Mouse (Mus musculus) intestine, embryonic 14.5 days (tissue): ENCODE results near the gene B430218F22Rik. TPM values are rescaled to one million over a fixed set of nuclear protein-coding genes. Genes with fewer than 3 reads are reported as not detected.
A peak's percentile ranks its signal among the peaks of the same experiment; 100 is the strongest.
"Not testable (repeated sequence)": the region's sequence is repeated elsewhere in the genome, so short reads cannot be mapped to it uniquely, and the experiment has no call there.

Experiments used
- ATAC-seq: fragments of 200-750 bp; cut with Nextera tagmentation; replicated peaks from 2 replicates; pipeline ENCODE4 v1.8.0; 2017; ENCODE audit warnings: low read depth, moderate number of reproducible peaks, moderate TSS enrichment, moderate library complexity; ENCODE audit not compliant: low FRiP score, low TSS enrichment
- DNase-seq: peaks from one replicate; pipeline ENCODE4 v3.0.0-alpha.2; 2018; ENCODE audit warnings: low spot score
- H3K27ac ChIP-seq: fragments of 300-500 bp; sonication (generic); 2 replicates; pipeline ENCODE4 v1.5.1; 2014; ENCODE audit warnings: low read depth, mild to moderate bottlenecking, control low read depth
- H3K27me3 ChIP-seq: fragments of 300-500 bp; sonication (generic); replicated peaks from 2 replicates; pipeline ENCODE4 v1.6.1; 2014; ENCODE audit warnings: low read length, control low read depth; ENCODE audit not compliant: control insufficient read depth, insufficient read depth
- H3K36me3 ChIP-seq: fragments of 300-500 bp; sonication (generic); 2 replicates; pipeline ENCODE4 v1.6.1; 2014; ENCODE audit warnings: low read length, control low read depth; ENCODE audit not compliant: control insufficient read depth, insufficient read depth
- H3K4me1 ChIP-seq: fragments of 300-500 bp; sonication (generic); replicated peaks from 2 replicates; pipeline ENCODE4 v1.6.1; 2014; ENCODE audit warnings: low read length, control low read depth, mixed read lengths; ENCODE audit not compliant: control insufficient read depth, insufficient read depth
- H3K4me2 ChIP-seq: fragments of 300-500 bp; sonication (generic); 2 replicates; pipeline ENCODE4 v1.6.1; 2014; ENCODE audit warnings: low read length
- H3K4me3 ChIP-seq: fragments of 300-500 bp; sonication (generic); 2 replicates; pipeline ENCODE4 v1.5.1; 2014; ENCODE audit warnings: low read depth, low read length, control low read depth, mixed read lengths
- H3K9ac ChIP-seq: fragments of 300-500 bp; sonication (generic); 2 replicates; pipeline ENCODE4 v1.6.1; 2014; ENCODE audit warnings: mild to moderate bottlenecking, low read length
- H3K9me3 ChIP-seq: fragments of 300-500 bp; sonication (generic); 2 replicates; pipeline ENCODE4 v1.6.1; 2016; ENCODE audit warnings: low read length, control low read depth; ENCODE audit not compliant: control insufficient read depth
- WGBS: fragments of 180-500 bp; shearing (Covaris S2); extraction: QIAGEN DNeasy Blood & Tissue Kit; methylation state at CpG from one replicate; pipeline ENCODE4 v1.1.7; 2014; 5-methylcytosine and 5-hydroxymethylcytosine counted together
- polyA plus RNA-seq: library from polyadenylated mRNA; unstranded; fragments of >200 nt; fragmentation: Nextera tagmentation; extraction: Ambion mirVana; gene quantifications from 2 replicates; pipeline ENCODE4 v1.2.1, GENCODE M21; 2014

The B430218F22Rik gene
- polyA plus RNA-seq = 0.24 and 0.76 TPM in 2 replicates

DNA sequence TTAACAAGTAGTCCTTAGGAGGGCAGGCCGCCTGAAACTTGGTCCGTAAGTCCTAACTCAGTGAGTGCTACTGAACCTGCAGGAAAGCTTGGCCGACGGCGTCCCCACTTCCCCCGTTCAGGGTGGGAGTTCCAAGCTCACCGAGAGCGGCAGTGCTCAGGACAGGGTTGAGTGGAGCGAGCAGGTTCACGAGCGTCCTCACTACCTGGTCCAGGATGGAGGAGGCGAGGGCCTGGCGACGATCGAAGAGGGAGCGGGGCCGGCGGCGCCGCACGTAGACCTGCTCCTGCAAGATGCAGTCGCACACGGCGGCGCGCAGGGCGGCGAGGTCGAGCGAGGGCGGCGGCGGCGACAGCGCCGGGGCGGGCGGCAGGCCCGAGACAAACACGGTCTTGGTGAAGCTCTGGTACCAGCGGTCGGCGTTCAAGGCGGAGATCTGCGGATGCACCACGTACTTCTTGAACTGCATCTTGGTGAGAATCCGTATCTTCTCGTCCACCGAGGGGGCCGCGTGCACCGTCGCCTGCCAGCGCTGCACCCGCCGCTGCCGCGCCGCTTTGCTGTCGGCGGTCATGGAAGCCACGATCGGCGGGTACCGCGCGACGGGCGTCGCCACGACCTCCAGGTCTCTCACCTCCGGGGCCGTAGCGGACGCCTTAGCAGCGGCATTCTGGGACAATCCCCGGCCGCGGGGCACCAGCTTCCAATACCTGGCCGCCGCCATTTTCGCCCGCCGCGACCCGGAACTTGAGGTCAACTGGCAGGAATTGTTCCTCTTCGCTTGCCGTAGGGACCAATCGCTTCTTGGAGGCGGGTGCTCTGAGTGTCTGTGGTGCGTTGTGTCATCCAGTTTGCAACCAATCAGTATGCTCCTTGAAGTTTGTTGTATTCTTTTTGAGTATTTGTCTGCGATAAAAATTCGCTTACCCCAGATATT lies at the start of gene B430218F22Rik, which contains the start of gene Mrps30:
Gene B430218F22Rik, plus strand, starts transcription at position 120 of the 937 bp plus-strand sequence.
Gene Mrps30, minus strand, starts transcription at position 742 of the 937 bp plus-strand sequence.
- under 1% methylated on average over 91 of the region's 93 CpGs for WGBS
- H3K9ac ChIP-seq = peak within 1 kb of the TSS; percentile 76
- H3K4me2 ChIP-seq = peak within 1 kb of the TSS; percentile 82
- peaks cover 9% of the 10 kb centered on the region for H3K4me1 ChIP-seq
- H3K36me3 ChIP-seq = peaks cover 34% of the 10 kb centered on the region
- peak within 1 kb of the TSS; percentile 71 for H3K27ac ChIP-seq
- H3K4me3 ChIP-seq = peak within 1 kb of the TSS; percentile 98
- H3K9me3 ChIP-seq = no peaks in the 10 kb centered on the region
- DNase-seq (peak; percentile 98), ATAC-seq (peak; percentile 97)
- H3K27me3 ChIP-seq = no peaks in the 10 kb centered on the region

DNA sequence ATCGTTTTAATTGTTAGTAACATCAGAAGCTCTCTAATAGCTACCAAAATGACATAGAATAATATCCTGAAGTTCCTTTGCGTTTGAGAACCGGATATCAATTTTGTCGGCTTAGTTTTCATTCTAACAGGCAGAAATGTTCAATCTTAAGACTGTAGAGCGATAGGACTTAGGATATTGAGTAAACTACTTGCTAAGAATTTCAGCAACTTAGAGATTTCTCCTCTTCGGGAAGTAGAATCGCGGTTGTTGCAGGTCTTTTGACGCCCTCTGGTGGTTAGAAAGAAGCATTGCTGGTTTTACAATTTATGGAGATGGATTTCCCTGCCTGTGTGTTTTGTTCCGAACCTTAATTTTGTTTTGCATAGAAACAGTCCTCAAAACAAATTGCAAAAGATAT lies 36.2 kb upstream of the B430218F22Rik start:
- DNase-seq (no peak), ATAC-seq (no peak)
- H3K4me3 ChIP-seq = no peak overlapping the region
- no peaks in the 10 kb centered on the region for H3K9me3 ChIP-seq
- H3K4me1 ChIP-seq = no peaks in the 10 kb centered on the region
- no peak overlapping the region for H3K9ac ChIP-seq
- H3K36me3 ChIP-seq = no peaks in the 10 kb centered on the region
- no peaks in the 10 kb centered on the region for H3K27me3 ChIP-seq
- 20% methylated on average over 10 of the region's 10 CpGs for WGBS
- no peak overlapping the region for H3K27ac ChIP-seq
- no peak overlapping the region for H3K4me2 ChIP-seq

DNA sequence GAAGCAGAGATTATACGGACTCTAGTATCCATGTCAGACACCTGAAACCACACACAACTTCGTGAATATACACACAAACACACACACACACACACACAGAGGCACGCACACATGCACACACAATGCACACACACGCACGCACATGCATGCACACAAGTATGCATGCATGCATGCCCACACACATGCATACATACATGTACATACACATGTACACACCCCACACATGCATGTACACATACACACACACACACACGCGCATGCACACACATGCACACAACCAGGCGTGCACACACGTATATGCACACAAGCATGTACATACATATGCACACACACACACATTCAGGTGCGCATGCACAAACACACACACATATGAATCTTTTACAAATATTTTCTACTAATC lies 35.6 kb upstream of the B430218F22Rik start:
- ATAC-seq (no peak), DNase-seq (no peak)
- Histone ChIP-seq H3K4me3 (no peak overlapping the region), H3K9ac (no peak overlapping the region), H3K27ac (no peak overlapping the region), H3K4me1 (no peaks in the 10 kb centered on the region), H3K4me2 (no peak overlapping the region), H3K27me3 (no peaks in the 10 kb centered on the region), H3K36me3 (no peaks in the 10 kb centered on the region), H3K9me3 (no peaks in the 10 kb centered on the region)
- WGBS = 88% methylated on average over 10 of the region's 10 CpGs

DNA sequence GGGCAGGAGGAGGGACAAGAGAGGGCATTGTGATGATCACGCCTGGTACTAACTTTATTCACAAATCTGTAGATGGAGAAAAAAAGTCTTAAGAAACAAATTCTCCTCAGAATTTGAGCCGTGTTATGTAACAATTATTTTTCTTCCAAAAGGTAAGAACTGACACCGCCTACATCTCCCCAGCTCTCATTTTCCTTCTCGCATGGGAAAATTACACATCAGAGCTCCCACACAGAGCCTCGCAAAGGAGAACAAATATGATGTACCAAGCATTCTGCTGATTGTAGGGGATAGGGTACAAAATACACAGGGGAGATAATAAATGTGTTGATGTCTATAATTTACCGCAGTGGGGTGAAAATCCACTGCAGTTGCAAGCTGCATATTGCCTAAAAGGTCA lies 23.1 kb upstream of the B430218F22Rik start:
- no peak overlapping the region for H3K9ac ChIP-seq
- no peak overlapping the region for H3K4me3 ChIP-seq
- DNase-seq (no peak), ATAC-seq (no peak)
- H3K36me3 ChIP-seq = no peaks in the 10 kb centered on the region
- no peaks in the 10 kb centered on the region for H3K9me3 ChIP-seq
- no peaks in the 10 kb centered on the region for H3K4me1 ChIP-seq
- no peak overlapping the region for H3K4me2 ChIP-seq
- H3K27me3 ChIP-seq = no peaks in the 10 kb centered on the region
- no peak overlapping the region for H3K27ac ChIP-seq
- WGBS = 84% methylated on average over 6 of the region's 6 CpGs

DNA sequence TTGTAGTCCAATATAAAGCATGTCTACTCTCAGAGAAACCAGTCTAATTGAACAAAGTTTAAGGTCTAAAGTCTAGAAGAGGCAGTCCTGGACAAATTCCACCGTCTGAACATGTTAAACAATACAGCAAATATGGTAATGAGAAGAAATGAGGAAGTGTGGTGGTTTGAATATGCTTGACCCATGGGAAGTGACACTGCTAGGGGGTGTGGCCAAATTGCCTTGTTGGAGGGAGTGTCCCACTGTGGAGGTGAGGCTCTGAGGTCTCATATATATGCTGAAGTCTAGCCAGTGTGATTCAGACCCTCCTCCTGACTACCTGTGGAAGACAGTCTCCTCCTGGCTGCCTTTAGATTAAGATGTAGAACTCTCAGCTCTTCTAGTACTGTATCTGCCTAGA lies 20.7 kb upstream of the B430218F22Rik start:
- Histone ChIP-seq H3K4me1 (no peaks in the 10 kb centered on the region), H3K27ac (no peak overlapping the region), H3K36me3 (no peaks in the 10 kb centered on the region), H3K4me2 (no peak overlapping the region), H3K27me3 (no peaks in the 10 kb centered on the region), H3K9ac (no peak overlapping the region), H3K4me3 (no peak overlapping the region), H3K9me3 (no peaks in the 10 kb centered on the region)
- DNase-seq (no peak), ATAC-seq (no peak)
- WGBS = 63% methylated on average over 1 of the region's 1 CpGs

DNA sequence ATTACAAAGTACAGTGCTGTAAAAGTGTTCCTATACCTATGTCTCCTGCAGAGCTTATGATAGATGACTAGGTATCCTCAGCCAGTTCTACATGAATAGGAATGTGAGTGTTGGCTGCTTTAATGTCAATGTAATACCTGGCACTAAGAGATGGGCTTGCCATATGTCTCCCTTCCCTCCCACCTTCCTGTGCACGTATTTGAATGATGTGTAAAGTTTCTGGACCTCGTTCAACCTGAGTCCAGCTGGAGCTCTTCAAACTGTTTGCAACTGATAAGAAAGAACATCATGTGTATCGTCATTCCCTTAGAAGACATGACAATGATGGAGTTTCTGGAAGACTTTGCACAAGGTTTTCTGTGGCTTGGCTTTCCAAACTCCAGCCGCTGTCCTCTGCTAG lies 13.6 kb upstream of the B430218F22Rik start:
- Histone ChIP-seq H3K9me3 (no peaks in the 10 kb centered on the region), H3K36me3 (peaks cover 15% of the 10 kb centered on the region), H3K9ac (no peak overlapping the region), H3K4me2 (no peak overlapping the region), H3K4me3 (no peak overlapping the region), H3K4me1 (no peaks in the 10 kb centered on the region), H3K27ac (no peak overlapping the region), H3K27me3 (no peaks in the 10 kb centered on the region)
- 64% methylated on average over 4 of the region's 4 CpGs for WGBS
- ATAC-seq (no peak), DNase-seq (no peak)

DNA sequence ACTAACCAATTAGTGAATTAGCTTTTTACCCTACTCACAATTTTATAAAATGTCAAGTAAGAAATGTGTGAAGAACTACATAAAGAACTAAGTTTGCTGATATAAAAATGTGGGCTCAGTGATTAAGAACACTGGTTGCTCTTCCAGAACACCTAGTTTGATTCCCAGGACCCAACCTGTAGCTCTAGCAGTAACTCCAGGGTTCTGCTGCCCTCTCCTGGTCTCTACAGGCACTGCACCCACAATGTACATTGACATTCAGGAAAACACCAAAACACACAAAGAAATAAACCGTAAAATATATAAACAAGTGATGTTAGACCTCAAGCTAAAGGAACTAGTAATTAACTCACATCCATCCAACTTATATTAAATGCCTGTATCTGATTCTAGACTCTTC lies 7.3 kb upstream of the B430218F22Rik start:
- no peaks in the 10 kb centered on the region for H3K9me3 ChIP-seq
- H3K36me3 ChIP-seq = peaks cover 68% of the 10 kb centered on the region
- no peak overlapping the region for H3K27ac ChIP-seq
- no peak overlapping the region for H3K4me2 ChIP-seq
- no peak overlapping the region for H3K4me3 ChIP-seq
- no peaks in the 10 kb centered on the region for H3K4me1 ChIP-seq
- no peak for ATAC-seq
- H3K9ac ChIP-seq = no peak overlapping the region
- no peaks in the 10 kb centered on the region for H3K27me3 ChIP-seq
- WGBS = 59% methylated on average over 1 of the region's 1 CpGs
- DNase-seq = peak; percentile 66

DNA sequence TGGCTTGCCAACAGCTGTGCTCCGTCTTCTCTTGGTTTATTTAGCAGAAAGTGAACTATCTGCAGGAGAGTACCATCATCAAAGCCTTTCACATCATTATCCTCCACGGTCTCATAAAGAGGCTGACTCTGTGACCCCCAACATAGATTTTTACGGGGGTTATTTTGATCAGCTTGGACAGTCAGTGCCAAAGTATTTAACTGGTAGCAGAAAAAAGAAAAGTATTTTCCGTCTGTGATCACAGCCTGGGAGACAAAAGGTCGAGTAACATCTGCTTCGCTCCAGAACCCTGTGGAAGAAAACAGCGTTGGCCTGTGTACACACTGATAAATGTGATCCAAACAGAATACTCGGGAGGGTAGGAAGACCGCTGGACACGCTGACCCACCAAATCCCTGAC lies 6.0 kb upstream of the B430218F22Rik start:
- H3K36me3 ChIP-seq = peaks cover 75% of the 10 kb centered on the region
- no peaks in the 10 kb centered on the region for H3K9me3 ChIP-seq
- DNase-seq (no peak), ATAC-seq (no peak)
- H3K4me3 ChIP-seq = no peak overlapping the region
- no peak overlapping the region for H3K9ac ChIP-seq
- H3K27me3 ChIP-seq = no peaks in the 10 kb centered on the region
- 0 out of 2 replicates have a peak, but pooled peaks cover under 1% of the 10 kb centered on the region for H3K4me1 ChIP-seq
- no peak overlapping the region for H3K4me2 ChIP-seq
- 47% methylated on average over 10 of the region's 10 CpGs for WGBS
- H3K27ac ChIP-seq = no peak overlapping the region

DNA sequence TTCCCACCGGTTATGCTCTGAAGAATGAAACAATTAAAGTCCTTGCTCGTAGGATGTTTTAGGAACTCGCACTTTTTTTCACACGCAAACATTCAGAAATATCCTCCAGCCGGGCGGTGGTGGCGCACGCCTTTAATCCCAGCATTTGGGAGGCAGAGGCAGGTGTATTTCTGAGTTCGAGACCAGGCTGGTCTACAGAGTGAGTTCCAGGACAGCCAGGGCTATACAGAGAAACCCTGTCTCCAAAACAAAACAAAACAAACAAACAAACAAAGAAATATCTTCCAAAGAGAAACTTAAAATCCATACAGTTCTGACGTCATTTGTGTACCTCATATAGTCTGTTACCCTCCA lies 995 bp downstream of the B430218F22Rik start:
- not testable (repeated sequence) for H3K9me3 ChIP-seq, H3K27ac ChIP-seq, H3K9ac ChIP-seq, H3K4me1 ChIP-seq, DNase-seq, H3K27me3 ChIP-seq
- H3K36me3 ChIP-seq = peaks cover 27% of the 10 kb centered on the region
- H3K4me3 ChIP-seq = peak overlapping the region; percentile 98
- 10% methylated on average over 10 of the region's 10 CpGs for WGBS
- peak; percentile 34; the same call in 1 of the 2 replicates for ATAC-seq
- peak overlapping the region; percentile 45 for H3K4me2 ChIP-seq
